Mouse (Mus musculus) hindbrain, embryonic 12.5 days (tissue): ENCODE data around the gene Spdye4a. TPM values are rescaled to one million over a fixed set of nuclear protein-coding genes. Genes with fewer than 3 reads are reported as not detected.
A peak's percentile ranks its signal among the peaks of the same experiment; 100 is the strongest.
"Not testable (repeated sequence)": the region's sequence is repeated elsewhere in the genome, so short reads cannot be mapped to it uniquely, and the experiment has no call there.

Source experiments
- ATAC-seq: fragments of 200-750 bp; cut with Nextera tagmentation; 2 replicates; pipeline ENCODE4 v1.8.0; 2017; ENCODE audit warnings: moderate TSS enrichment; ENCODE audit not compliant: low FRiP score
- H3K27ac ChIP-seq: fragments of 300-500 bp; sonication (generic); 2 replicates; pipeline ENCODE4 v1.5.1; 2016; ENCODE audit warnings: mild to moderate bottlenecking
- H3K27me3 ChIP-seq: fragments of 300-500 bp; sonication (generic); 2 replicates; pipeline ENCODE4 v1.6.1; 2016; ENCODE audit warnings: mild to moderate bottlenecking
- H3K36me3 ChIP-seq: fragments of 300-500 bp; sonication (generic); 2 replicates; pipeline ENCODE4 v1.6.1; 2016; ENCODE audit warnings: mild to moderate bottlenecking
- H3K4me1 ChIP-seq: fragments of 300-500 bp; sonication (generic); 2 replicates; pipeline ENCODE4 v1.6.1; 2016
- H3K4me2 ChIP-seq: fragments of 300-500 bp; sonication (generic); replicated peaks from 2 replicates; pipeline ENCODE4 v1.6.1; 2016; ENCODE audit warnings: mild to moderate bottlenecking
- H3K4me3 ChIP-seq: fragments of 300-500 bp; sonication (generic); 2 replicates; pipeline ENCODE4 v1.5.1; 2016; ENCODE audit warnings: mild to moderate bottlenecking
- H3K9ac ChIP-seq: fragments of 300-500 bp; sonication (generic); 2 replicates; pipeline ENCODE4 v1.6.1; 2016; ENCODE audit warnings: mild to moderate bottlenecking, moderate library complexity
- H3K9me3 ChIP-seq: fragments of 300-500 bp; sonication (generic); replicated peaks from 2 replicates; pipeline ENCODE4 v1.6.1; 2016; ENCODE audit warnings: mild to moderate bottlenecking
- WGBS: fragments of 180-500 bp; shearing (Covaris S2); methylation state at CpG from one replicate; pipeline ENCODE4 v1.1.7; 2016; 5-methylcytosine and 5-hydroxymethylcytosine counted together
- polyA plus RNA-seq: library from polyadenylated mRNA; unstranded; fragments of >200 nt; fragmentation: Nextera tagmentation; extraction: Ambion mirVana; gene quantifications from 2 replicates; pipeline ENCODE4 v1.2.1, GENCODE M21; 2016

Gene Spdye4a
- polyA plus RNA-seq, 1 experiment from 2014 or later: not detected

GRCm38 (mm10) chr5:143213832-143214231, 12.9 kb downstream of the Spdye4a start:
- H3K27me3 ChIP-seq: no peaks in the 10 kb centered on the region
- H3K36me3 ChIP-seq: no peaks in the 10 kb centered on the region
- no peak overlapping the region for H3K4me3 ChIP-seq
- no peak overlapping the region for H3K9ac ChIP-seq
- H3K4me2 ChIP-seq: no peak overlapping the region
- peaks cover 2% of the 10 kb centered on the region for H3K9me3 ChIP-seq
- H3K27ac ChIP-seq: no peak overlapping the region
- no peak for ATAC-seq
- 88% methylated on average over 2 of the region's 2 CpGs for WGBS
- H3K4me1 ChIP-seq: no peaks in the 10 kb centered on the region

- Histone ChIP-seq H3K36me3 (no peaks in the 10 kb centered on the region), H3K9ac (no peak overlapping the region), H3K27me3 (no peaks in the 10 kb centered on the region), H3K27ac (no peak overlapping the region), H3K4me1 (no peaks in the 10 kb centered on the region), H3K9me3 (peaks cover 7% of the 10 kb centered on the region), H3K4me3 (no peak overlapping the region), H3K4me2 (no peak overlapping the region)
- WGBS: 70% methylated on average over 3 of the region's 3 CpGs
- ATAC-seq: no peak
Observed at GRCm38 (mm10) chr5:143205015-143205414, 21.7 kb downstream of the Spdye4a start.

- H3K4me3 ChIP-seq: no peak overlapping the region
- no peak overlapping the region for H3K4me2 ChIP-seq
- H3K27ac ChIP-seq: no peak overlapping the region
- no peak for ATAC-seq
- 87% methylated on average over 4 of the region's 4 CpGs for WGBS
- no peaks in the 10 kb centered on the region for H3K27me3 ChIP-seq
- no peak overlapping the region for H3K9ac ChIP-seq
- no peaks in the 10 kb centered on the region for H3K9me3 ChIP-seq
- H3K4me1 ChIP-seq: no peaks in the 10 kb centered on the region
- no peaks in the 10 kb centered on the region for H3K36me3 ChIP-seq
Observed at GRCm38 (mm10) chr5:143196506-143196905, 30.2 kb downstream of the Spdye4a start.

DNA sequence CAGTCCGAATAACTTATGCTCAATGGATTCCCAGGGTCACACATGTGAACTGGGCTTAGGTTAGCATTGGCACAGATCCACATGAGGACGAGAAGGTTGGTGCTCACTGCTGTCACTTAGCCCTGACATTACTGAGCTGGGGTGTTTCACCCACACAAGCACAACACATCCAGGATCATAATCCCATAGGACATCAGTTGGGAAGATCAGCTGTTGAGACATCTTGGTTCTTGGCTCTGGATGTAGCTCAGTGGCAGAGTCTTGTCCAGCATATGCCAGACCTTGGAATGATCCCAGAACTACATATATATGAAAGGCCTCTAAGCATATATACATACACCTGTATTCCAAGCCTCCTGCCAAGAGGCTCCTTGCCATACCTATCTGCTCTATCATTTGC, 31.5 kb downstream of the Spdye4a start:
- H3K27me3 ChIP-seq: no peaks in the 10 kb centered on the region
- no peak overlapping the region for H3K9ac ChIP-seq
- H3K4me1 ChIP-seq: no peaks in the 10 kb centered on the region
- H3K27ac ChIP-seq: no peak overlapping the region
- ATAC-seq: no peak
- no peaks in the 10 kb centered on the region for H3K9me3 ChIP-seq
- H3K4me3 ChIP-seq: no peak overlapping the region
- WGBS: 81% methylated on average over 2 of the region's 2 CpGs
- no peak overlapping the region for H3K4me2 ChIP-seq
- H3K36me3 ChIP-seq: no peaks in the 10 kb centered on the region

- H3K27ac ChIP-seq, H3K4me2 ChIP-seq, H3K9me3 ChIP-seq, H3K4me3 ChIP-seq, H3K36me3 ChIP-seq, ATAC-seq, H3K27me3 ChIP-seq, H3K4me1 ChIP-seq, H3K9ac ChIP-seq: not testable (repeated sequence)
- WGBS: 70% methylated on average over 8 of the region's 8 CpGs
Observed at GRCm38 (mm10) chr5:143194747-143195146, 31.9 kb downstream of the Spdye4a start.

DNA sequence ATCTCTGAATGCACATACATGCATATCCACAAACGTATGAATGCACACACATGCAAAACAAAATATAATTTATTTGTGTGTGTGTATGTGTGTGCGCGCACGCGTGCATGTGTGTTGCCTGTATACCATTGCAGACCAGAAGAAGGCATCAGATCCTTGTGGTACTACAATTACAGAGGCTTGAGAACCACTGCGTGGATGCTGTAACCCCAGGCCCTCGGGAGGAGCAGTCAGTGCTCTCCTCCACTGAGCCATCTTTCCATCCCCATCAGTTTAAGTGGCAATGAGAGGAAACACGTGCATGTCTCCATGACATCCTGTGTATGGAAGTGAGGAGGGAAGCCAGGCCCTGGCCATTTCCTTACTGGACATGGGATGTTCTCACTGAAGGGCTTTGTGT, 33.9 kb downstream of the Spdye4a start:
- Histone ChIP-seq H3K4me1 (no peaks in the 10 kb centered on the region), H3K4me3 (no peak overlapping the region), H3K9ac (no peak overlapping the region), H3K27me3 (no peaks in the 10 kb centered on the region), H3K9me3 (no peaks in the 10 kb centered on the region), H3K4me2 (no peak overlapping the region), H3K36me3 (no peaks in the 10 kb centered on the region), H3K27ac (no peak overlapping the region)
- WGBS: 92% methylated on average over 8 of the region's 8 CpGs
- no peak for ATAC-seq

- H3K4me3 ChIP-seq, H3K27ac ChIP-seq, ATAC-seq, H3K4me2 ChIP-seq, H3K9me3 ChIP-seq, H3K9ac ChIP-seq, H3K27me3 ChIP-seq, H3K4me1 ChIP-seq, H3K36me3 ChIP-seq: not testable (repeated sequence)
- 78% methylated on average over 1 of the region's 1 CpGs for WGBS
Observed at GRCm38 (mm10) chr5:143188014-143188413, 38.7 kb downstream of the Spdye4a start.

DNA sequence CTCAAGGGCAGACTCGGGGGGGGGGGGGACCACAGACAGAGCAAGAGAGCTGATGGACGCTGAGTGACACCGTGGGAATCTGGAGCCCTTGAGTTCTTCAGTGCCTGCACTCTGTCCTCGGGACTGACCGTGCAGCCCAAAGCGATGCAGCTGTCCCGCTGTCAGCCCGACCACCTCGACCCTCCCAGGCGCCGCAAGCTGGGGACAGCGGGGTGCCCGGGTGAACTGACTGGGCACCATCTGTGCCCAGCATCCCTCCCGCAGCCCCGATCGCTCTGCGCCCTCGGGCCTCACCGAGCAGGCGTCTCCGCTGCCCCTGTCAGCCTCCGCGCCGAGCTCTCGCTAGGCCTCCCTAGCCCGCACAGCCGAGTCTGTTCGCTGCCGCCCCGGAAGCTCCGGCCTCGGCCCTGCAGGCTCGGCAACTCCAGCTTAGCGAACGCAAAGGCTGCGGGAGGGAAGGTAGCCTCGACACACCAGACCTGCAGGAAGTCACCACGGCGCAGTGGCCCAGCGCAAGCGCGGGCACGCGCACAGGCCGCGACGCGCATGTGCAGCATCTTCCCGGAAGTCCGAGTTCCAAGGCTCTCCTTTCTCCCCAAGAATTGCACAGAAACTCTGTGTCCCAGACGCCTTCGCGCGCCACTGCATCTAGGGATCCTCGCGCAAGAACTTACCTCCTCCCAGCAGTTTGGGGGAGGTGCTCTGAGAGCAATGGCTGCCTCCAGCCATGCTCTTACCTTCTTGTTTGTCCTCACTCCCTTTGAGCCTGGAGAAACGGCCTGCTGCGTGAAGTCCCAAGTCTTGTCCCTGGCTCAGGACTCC, 46.2 kb downstream of the Spdye4a start, which contains the start of the genes Rbak and Spdye4b:
Rbak (minus strand) TSS at position 521 of the 822 bp plus-strand sequence.
Spdye4b (plus strand) TSS at position 763 of the 822 bp plus-strand sequence.
- H3K27me3 ChIP-seq: no peaks in the 10 kb centered on the region
- peaks cover 6% of the 10 kb centered on the region; the same call in 1 of the 2 replicates for H3K9me3 ChIP-seq
- H3K4me2 ChIP-seq: peak within 1 kb of the TSS; percentile 85
- peaks cover 11% of the 10 kb centered on the region for H3K4me1 ChIP-seq
- peak within 1 kb of the TSS; percentile 69 for H3K4me3 ChIP-seq
- under 1% methylated on average over 51 of the region's 58 CpGs for WGBS
- H3K36me3 ChIP-seq: peaks cover 31% of the 10 kb centered on the region
- ATAC-seq: peak; percentile 96
- peak within 1 kb of the TSS; percentile 82 for H3K9ac ChIP-seq
- H3K27ac ChIP-seq: peak within 1 kb of the TSS; percentile 90

DNA sequence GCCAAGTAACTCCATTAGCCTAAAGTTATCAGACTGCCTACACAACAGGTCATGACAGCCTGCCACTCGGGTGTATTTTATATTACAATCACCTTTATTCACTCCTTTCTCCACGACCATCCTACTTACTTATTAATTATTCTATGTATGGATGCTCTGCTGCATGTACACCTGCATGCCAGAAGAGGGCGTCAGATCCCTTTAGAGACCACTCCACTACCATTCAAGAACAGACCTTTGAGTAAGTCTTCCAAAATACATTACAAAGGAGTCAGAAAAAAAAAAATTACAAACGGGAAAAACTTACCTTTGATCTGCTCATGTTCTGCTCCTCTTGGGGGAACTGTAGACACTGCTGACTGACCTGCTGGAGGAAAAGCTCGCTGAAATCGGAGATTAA, 47.5 kb downstream of the Spdye4a start:
- H3K9ac ChIP-seq: no peak overlapping the region
- H3K27me3 ChIP-seq: no peaks in the 10 kb centered on the region
- peaks cover 11% of the 10 kb centered on the region for H3K4me1 ChIP-seq
- peak overlapping the region; percentile 85 for H3K4me2 ChIP-seq
- 37% methylated on average over 6 of the region's 6 CpGs for WGBS
- H3K36me3 ChIP-seq: peaks cover 44% of the 10 kb centered on the region
- peak overlapping the region; percentile 69; the same call in 1 of the 2 replicates for H3K4me3 ChIP-seq
- H3K27ac ChIP-seq: no peak overlapping the region
- ATAC-seq: no peak
- H3K9me3 ChIP-seq: peaks cover 6% of the 10 kb centered on the region; the same call in 1 of the 2 replicates

DNA sequence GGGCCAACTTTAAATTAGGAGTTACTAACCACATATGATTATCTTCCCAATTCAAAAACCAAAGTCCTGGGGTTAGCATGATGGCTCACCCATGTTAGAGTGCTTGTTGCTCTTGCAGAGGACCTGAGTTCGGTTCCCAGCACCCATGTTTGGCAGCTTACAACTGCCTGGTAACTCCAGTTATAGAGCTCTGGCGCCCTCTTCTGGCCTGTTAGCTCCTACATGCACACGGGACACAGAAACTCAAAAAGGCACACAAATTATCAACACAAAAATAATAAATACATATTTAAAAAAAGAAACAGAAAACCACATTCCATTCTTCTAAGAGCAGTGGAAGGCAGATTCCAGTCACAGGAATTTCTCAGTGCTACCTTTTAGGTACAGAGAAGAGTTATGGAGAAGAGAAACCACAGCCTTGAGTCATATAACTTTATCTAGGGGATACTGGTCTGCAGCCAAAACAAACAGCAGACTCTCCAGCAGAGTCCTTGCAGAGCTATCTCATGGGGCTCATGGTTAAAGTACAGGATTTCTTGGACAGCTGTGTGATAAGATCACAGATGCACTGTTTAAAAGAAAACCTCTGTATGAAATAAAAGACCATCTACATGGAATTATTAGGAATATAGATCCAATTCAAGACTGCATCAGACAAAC, 49.0 kb downstream of the Spdye4a start:
- Histone ChIP-seq H3K9me3 (peaks cover 13% of the 10 kb centered on the region; the same call in 1 of the 2 replicates), H3K9ac (no peak overlapping the region), H3K4me1 (peaks cover 11% of the 10 kb centered on the region), H3K27ac (no peak overlapping the region), H3K4me3 (no peak overlapping the region), H3K36me3 (peaks cover 59% of the 10 kb centered on the region), H3K4me2 (no peak overlapping the region), H3K27me3 (no peaks in the 10 kb centered on the region)
- ATAC-seq: no peak
- WGBS: 89% methylated on average over 3 of the region's 3 CpGs

DNA sequence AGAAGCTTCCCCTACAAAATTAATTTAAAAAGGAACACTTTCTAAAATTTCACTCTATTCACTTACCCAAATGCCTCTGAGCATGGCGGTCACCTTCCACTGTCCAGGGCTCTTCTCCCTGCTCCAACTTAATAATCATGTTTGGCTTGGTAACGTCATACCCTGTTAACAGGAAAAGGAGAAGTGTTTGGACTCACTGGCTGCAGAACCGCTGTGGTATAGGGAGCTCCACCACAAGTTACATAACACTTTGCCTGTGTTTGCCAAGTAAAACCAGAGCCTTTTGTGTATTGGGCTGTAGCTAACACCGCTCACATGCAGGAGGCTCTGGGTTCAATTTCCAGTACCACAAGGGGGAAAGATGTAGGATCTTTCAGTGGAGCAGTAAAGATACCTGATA, 50.7 kb downstream of the Spdye4a start:
- peaks cover 11% of the 10 kb centered on the region for H3K4me1 ChIP-seq
- no peaks in the 10 kb centered on the region for H3K27me3 ChIP-seq
- no peak overlapping the region for H3K9ac ChIP-seq
- ATAC-seq: no peak
- peaks cover 13% of the 10 kb centered on the region; the same call in 1 of the 2 replicates for H3K9me3 ChIP-seq
- no peak overlapping the region for H3K4me3 ChIP-seq
- peaks cover 76% of the 10 kb centered on the region for H3K36me3 ChIP-seq
- H3K4me2 ChIP-seq: no peak overlapping the region
- H3K27ac ChIP-seq: no peak overlapping the region
- WGBS: 92% methylated on average over 4 of the region's 4 CpGs
